Mouse (Mus musculus) thymus, postnatal 14 days (tissue): ENCODE measurements around the gene Bloc1s5.
"Not testable (repeated sequence)": the region's sequence is repeated elsewhere in the genome, so short reads cannot be mapped to it uniquely, and the experiment has no call there.

Experiments
- DNase-seq: peaks from one replicate; pipeline ENCODE4 v3.0.0; 2021

The Bloc1s5 gene

GRCm38 (mm10) chr13:38634800-38635269 is at the start of gene Bloc1s5:
Gene Bloc1s5 (minus strand): TSS chr13:38635109.
- DNase-seq = peak; percentile 96

DNA sequence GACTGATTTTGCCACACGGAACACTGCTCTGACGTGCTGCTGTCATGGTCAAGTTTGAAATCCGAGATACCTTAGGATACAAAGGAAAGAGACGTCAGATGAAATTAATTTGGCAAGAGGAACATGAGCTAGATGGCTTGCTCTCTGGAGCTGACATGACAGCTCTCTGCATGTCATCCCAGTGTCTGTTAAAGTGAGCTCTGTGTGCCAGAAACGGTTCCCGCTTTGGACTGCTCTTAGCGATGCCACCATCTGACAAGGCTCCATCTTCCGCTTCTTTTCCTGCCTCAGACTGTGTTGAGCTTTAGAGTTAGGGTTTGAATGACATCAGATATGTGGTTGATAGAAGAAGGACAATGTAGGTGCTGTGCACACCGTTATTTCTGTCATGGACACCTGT is 37.4 kb upstream of the Bloc1s5 start:
- DNase-seq = no peak

- not testable (repeated sequence) for DNase-seq
Measured at GRCm38 (mm10) chr13:38671451-38671850, 36.5 kb upstream of the Bloc1s5 start.

DNA sequence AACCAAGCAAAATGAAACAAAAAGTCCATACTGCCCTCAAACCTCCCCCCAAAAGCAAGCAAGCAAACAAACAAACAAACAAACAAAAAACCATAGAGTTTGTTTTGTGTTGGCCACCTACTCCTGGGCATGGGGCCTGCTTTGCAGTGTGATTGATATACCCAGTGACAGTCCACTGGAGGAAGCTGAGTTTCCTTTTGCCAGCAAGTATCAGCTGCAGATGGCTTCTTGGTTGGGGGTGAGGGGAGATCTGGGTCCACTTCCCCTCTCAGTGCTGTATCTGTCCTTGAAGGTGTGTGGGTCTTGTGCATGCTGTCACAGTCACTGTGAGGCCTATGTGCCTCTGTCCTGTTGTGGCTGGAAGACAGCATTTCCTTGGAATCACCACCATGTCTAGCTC is 35.1 kb upstream of the Bloc1s5 start:
- no peak for DNase-seq

DNA sequence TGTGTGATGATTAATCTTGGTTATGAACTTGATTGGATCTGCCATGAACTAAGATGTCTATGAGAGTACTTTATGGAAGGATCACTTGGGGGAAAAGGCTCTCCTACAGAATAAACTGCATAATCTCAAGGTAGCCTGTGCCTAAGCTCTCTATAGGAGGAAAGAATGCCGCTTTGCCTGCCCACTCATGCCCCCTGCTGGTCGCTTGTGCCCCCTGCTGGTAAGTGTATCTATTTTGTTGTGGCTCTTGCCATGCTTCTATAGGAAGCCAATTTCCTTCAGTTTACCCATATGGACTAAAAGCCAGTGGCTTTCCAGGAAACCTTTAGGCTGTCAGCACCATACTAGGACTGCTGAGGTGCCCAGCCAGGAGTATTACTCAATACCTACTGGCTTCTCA is 33.6 kb upstream of the Bloc1s5 start:
- DNase-seq = peak; percentile 59

- no peak for DNase-seq
Measured at GRCm38 (mm10) chr13:38664753-38665152, 29.8 kb upstream of the Bloc1s5 start.

GRCm38 (mm10) chr13:38659524-38660136 is 24.7 kb upstream of the Bloc1s5 start:
- peak; percentile 12 for DNase-seq

- peak; percentile 97 for DNase-seq
Measured at GRCm38 (mm10) chr13:38658528-38659280, 23.8 kb upstream of the Bloc1s5 start, which contains the start of gene Eef1e1. Gene Eef1e1 (minus strand): TSS chr13:38659058.

GRCm38 (mm10) chr13:38657865-38658264 is 23.0 kb upstream of the Bloc1s5 start:
- no peak for DNase-seq

DNA sequence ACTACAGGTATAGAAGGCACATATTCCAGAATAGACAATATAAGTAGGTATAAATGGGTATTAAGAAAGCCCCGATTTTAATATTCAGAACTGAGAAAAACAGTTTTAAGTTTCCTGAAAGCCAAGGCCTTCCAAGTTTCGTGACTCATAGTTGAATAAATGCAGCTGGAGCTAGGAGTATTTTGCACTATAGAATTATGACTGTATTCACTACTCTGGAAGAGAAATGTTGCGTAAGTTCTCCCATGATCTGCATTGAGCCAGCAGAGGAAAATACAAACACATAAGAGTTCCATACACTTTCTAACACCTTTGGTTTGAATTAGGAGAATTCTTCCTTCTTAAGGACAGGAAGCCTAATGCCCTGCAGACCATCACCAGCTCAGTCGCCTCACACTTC is 15.4 kb upstream of the Bloc1s5 start:
- DNase-seq = no peak

DNA sequence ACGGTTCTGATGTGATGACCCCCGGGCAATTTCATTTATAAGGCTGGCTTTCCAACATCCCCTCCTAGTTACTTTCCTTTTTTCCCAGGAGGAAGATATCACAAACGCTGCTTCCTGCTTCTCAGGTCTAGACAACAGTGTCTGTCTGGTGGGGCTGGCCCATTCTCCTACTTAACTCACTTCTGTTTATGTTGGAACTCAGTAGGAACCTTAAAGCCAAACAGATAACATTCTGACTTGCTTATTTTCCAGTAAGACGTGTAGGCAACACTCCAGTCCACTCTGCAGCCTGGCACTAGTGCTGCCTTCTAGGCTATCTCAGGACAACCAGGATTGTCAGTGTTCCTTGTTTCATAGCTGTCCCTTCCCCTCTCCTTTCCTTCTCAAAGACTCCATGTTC is 14.2 kb upstream of the Bloc1s5 start:
- DNase-seq = no peak

DNA sequence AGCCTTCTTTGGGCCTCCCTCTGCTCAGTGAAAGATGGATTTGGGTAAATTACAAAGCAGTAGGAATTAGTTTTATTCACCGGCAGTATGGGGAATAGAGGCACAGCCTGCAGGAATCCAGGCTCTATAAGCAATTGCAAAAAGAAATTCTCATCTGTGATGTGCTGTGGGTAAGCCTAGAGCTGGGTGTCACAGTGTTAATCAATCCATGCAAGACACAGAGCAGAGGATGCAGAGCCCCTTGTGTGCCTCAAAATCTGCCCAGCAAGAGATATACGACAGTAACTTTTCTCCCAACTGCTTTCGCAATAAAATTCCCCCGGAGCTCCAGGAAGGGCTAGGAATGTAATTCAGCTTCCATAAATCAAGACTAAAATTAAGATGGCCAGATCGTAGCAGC is 6.5 kb upstream of the Bloc1s5 start:
- DNase-seq = no peak

GRCm38 (mm10) chr13:38640961-38641360 is 6.1 kb upstream of the Bloc1s5 start:
- DNase-seq = no peak

GRCm38 (mm10) chr13:38638694-38639093 is 3.8 kb upstream of the Bloc1s5 start:
- DNase-seq = no peak

DNA sequence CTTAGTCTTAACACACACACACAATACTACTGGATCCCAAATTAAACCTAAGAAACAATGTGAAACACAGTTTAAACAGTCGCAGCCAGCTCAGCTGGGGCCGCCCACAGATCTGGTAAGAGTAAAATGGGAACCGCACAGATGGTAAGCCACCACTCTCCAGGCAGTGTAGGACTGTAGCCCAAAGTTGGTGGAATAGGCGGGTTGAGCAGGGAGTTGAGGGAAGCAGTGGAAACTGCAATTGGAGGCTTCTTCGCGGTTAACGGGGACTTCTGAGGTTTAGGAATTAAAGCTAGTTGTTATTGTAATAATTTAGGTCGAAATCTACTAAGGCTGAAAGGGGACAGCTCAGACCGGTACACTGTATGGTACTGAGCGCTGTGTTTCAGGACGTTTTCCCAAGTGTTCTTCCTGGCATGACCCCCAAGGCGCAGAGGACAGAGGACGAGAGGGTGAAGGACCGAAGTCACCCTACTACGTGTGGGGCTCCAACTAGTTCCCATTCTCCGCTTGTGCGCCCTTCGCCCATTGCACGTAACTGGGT is 581 bp downstream of the Bloc1s5 start:
- peak; percentile 16 for DNase-seq

DNA sequence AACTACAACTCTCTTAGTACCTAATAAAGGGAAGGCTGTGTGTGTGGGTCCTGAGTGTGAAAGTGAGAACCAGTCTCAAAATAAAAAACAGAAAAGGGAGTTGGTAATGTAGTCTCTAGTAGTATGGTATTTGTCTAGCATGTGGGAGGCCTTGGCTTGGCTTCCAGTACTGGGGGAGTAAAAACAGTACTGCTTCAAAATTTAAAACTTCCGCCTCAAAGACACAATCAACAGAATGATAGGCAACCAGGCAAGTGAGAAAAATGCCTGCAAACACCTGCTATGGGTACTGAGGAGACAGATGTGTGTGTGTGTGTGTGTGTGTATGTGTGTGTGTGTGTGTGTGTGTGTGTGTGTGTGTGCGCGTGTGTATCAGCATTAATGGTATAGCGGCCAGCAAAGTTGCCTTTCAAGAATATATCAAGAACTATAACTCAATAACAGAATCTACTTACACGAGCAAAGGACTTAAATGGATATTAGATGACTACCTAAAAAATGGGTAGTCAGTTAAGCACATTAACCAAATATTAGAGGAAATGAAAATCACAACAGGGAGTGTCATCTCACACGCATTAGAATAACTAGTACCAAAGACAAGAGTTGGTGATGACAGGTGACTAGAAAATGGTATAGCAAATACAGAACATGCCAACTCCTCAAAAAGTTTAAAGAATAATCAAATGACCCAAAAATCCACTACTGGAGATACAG is 1.5 kb downstream of the Bloc1s5 start:
- no peak for DNase-seq

- no peak for DNase-seq
Measured at GRCm38 (mm10) chr13:38632556-38632955, 2.4 kb downstream of the Bloc1s5 start.

DNA sequence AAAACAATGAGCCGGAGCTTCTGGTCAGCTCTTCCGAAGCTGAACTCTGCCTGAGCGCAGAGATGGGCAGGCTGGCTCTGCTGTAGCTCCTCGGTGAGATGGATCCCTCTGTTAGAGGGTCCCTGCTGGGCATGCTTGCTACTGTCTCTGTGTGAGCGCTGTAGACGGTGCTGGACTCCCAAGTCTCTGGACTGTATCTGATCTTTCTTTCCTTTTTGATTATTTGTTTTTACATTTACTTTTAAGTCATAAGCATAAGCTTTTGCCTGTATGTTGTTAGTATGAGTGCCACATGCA is 8.7 kb downstream of the Bloc1s5 start:
- DNase-seq = no peak

DNA sequence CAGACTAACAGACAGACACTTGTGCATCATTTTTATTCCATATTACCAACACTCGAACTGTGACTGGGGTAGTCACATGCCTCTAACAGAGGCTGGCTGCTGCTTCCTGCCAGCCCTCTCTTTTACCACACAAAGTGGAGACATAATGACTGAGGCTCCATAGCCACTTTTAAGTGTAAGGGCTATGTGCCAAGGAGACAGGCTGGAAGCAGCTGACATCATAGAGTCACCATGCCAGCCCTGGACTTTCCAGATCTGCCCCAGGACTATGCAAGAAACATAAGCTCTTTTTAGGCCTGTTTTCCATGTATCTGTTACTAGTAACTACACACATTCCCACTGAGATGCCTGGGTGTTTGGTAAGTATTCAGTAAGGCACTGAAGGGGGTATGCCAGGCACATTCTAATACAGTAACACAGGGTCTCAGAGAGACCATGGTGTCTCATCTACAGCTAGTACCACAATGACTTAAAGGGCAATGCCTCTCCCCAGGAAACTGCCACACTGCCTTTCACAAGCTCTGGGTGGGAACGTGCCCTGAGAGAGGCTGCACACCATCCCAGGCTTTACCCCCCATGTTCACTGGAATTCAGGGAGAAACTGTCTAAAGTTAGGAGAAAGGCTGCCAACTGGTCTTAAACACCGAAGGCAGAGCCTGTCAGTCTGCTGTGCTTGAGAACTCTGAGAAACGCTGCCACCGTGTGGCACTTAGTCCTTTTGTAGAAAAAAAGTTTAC is 9.2 kb downstream of the Bloc1s5 start:
- no peak for DNase-seq

DNA sequence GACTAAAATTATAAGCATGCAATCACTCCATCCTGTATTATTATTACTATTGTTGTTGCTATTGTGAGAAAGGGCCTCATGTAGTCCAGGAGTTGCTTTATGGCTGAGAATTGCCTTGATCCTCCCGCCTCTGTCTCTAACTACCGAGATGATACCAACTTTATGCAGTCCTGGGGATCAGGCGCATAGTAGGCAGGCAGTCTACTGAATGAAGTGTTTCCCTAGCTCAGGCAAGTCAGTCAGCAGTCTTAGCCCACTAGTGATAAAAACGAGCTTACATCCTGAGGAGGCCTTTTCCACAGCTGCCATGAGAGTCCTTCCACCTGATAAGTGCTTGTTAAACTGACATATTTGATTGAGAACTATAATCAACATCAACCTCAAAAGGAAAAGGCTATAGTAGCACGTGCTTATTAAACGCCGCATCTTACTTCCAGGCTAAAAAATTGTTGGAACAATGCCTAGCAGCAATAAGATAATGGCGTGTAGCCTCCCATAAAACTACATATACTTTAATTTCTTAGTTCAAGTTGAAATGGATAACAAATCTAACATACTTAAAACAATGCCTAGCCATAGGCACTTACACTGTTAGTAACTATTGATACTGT is 10.5 kb downstream of the Bloc1s5 start:
- no peak for DNase-seq

DNA sequence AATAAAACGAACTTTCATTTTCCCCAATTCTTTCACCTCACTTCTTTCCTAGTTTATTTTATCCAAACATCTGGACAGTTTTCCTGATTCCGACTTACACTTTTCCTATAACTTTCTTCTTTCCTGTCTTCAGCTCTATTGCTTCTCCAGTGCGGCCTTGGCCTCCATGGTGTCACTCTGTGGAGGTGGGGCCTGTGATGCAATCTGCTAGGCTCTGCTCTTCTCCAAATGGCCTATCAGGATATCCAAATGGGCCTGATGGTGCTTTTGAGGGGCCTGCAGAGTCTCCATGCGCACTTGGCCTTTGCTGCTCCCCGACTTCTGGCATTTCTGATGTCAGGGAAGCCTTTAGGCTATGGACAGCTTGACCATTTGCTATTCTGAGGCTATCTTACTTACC is 11.6 kb downstream of the Bloc1s5 start:
- no peak for DNase-seq

GRCm38 (mm10) chr13:38618001-38618630 is 16.8 kb downstream of the Bloc1s5 start:
- DNase-seq = not testable (repeated sequence)
